Mouse (Mus musculus) C2C12 (cell line): ENCODE data around the gene H2-Oa. TPM values are rescaled to one million over a fixed set of nuclear protein-coding genes. Genes with fewer than 3 reads are reported as not detected.
"Not testable (repeated sequence)": the region's sequence is repeated elsewhere in the genome, so short reads cannot be mapped to it uniquely, and the experiment has no call there.

Source experiments
- H3K27me3 ChIP-seq: one replicate; pipeline ENCODE4 v1.6.1; 2011; ENCODE audit not compliant: control insufficient read depth, insufficient read depth, insufficient read length
- H3K36me3 ChIP-seq: one replicate; pipeline ENCODE4 v1.6.1; 2011; ENCODE audit not compliant: control insufficient read depth, insufficient read depth
- H3K4me3 ChIP-seq: one replicate; pipeline ENCODE4 v1.5.1; 2011; ENCODE audit warnings: mild to moderate bottlenecking, control low read depth; ENCODE audit not compliant: poor library complexity, insufficient read depth, severe bottlenecking
- H3K79me2 ChIP-seq: one replicate; pipeline ENCODE4 v1.6.1; 2011; ENCODE audit not compliant: control insufficient read depth, insufficient read depth
- H3K79me3 ChIP-seq: one replicate; pipeline ENCODE4 v1.6.1; 2011; ENCODE audit warnings: low read depth, control low read depth
- H3ac ChIP-seq: one replicate; pipeline ENCODE3; 2011; ENCODE audit warnings: low read depth; ENCODE audit not compliant: control insufficient read depth, insufficient read length
- CEBPB ChIP-seq: IDR thresholded peaks from one replicate; pipeline ENCODE4 v1.6.1; 2011; ENCODE audit warnings: low read depth, mild to moderate bottlenecking, control low read depth, moderate library complexity
- CTCF ChIP-seq: IDR thresholded peaks from one replicate; pipeline ENCODE4 v1.5.1; 2011; ENCODE audit not compliant: control insufficient read depth, insufficient read depth, insufficient read length
- FOSL1 ChIP-seq: IDR thresholded peaks from one replicate; pipeline ENCODE4 v1.8.0; 2011; ENCODE audit warnings: mild to moderate bottlenecking, low read length; ENCODE audit not compliant: poor library complexity, insufficient read depth, severe bottlenecking
- MAX ChIP-seq: IDR thresholded peaks from one replicate; pipeline ENCODE4 v1.6.1; 2011; ENCODE audit warnings: mild to moderate bottlenecking, control low read depth
- MYOD1 ChIP-seq: IDR thresholded peaks from one replicate; pipeline ENCODE4 v1.6.1; 2011; ENCODE audit warnings: low read depth; ENCODE audit not compliant: control insufficient read depth, insufficient read length
- MYOG ChIP-seq: IDR thresholded peaks from one replicate; pipeline ENCODE4 v1.6.1; 2011; ENCODE audit not compliant: control insufficient read depth, insufficient read length; ENCODE audit errors: extremely low read depth
- USF1 ChIP-seq: IDR thresholded peaks from one replicate; pipeline ENCODE4 v1.6.1; 2011; ENCODE audit warnings: low read depth, mild to moderate bottlenecking, control low read depth, moderate library complexity
- polyA plus RNA-seq: library from polyadenylated mRNA; unstranded; fragments of >200 nt; fragmentation: generic; extraction: Trizol; gene quantifications from one replicate; pipeline ENCODE4 v1.2.1, GENCODE M21; 2012; ENCODE audit warnings: missing spikeins

The H2-Oa gene
- polyA plus RNA-seq, 1 experiment = not detected

GRCm38 (mm10) chr17:34141448-34141847 lies 49.3 kb downstream of the H2-Oa start:
- H3K79me3 ChIP-seq = no peaks in the 10 kb centered on the region
- TF ChIP-seq MAX (no peak), CTCF (no peak), FOSL1 (no peak), USF1 (no peak), MYOG (no peak)
- H3K36me3 ChIP-seq = no peaks in the 10 kb centered on the region
- H3K79me2 ChIP-seq = no peaks in the 10 kb centered on the region
- H3ac ChIP-seq = no peak overlapping the region
- H3K27me3 ChIP-seq = peaks cover 44% of the 10 kb centered on the region
- H3K4me3 ChIP-seq = no peak overlapping the region

- Histone ChIP-seq H3ac (no peak overlapping the region), H3K79me3 (no peaks in the 10 kb centered on the region), H3K36me3 (no peaks in the 10 kb centered on the region), H3K79me2 (no peaks in the 10 kb centered on the region), H3K4me3 (no peak overlapping the region), H3K27me3 (peaks cover 48% of the 10 kb centered on the region)
- no peak for TF ChIP-seq USF1
- TF ChIP-seq FOSL1 = no peak
- TF ChIP-seq MYOG = no peak
- TF ChIP-seq MAX = no peak
- no peak for TF ChIP-seq CEBPB
- TF ChIP-seq CTCF = no peak
- no peak for TF ChIP-seq MYOD1
Observed at GRCm38 (mm10) chr17:34142456-34143010, 50.4 kb downstream of the H2-Oa start.

- no peak for TF ChIP-seq CTCF
- no peak for TF ChIP-seq MYOG
- no peak for TF ChIP-seq MYOD1
- TF ChIP-seq FOSL1 = no peak
- TF ChIP-seq CEBPB = no peak
- TF ChIP-seq MAX = no peak
- TF ChIP-seq USF1 = no peak
- no peak within 1 kb of the TSS for H3K4me3 ChIP-seq
- H3ac ChIP-seq = no peak within 1 kb of the TSS
- no peaks in the 10 kb centered on the region for H3K79me3 ChIP-seq
- H3K79me2 ChIP-seq = no peaks in the 10 kb centered on the region
- no peaks in the 10 kb centered on the region for H3K36me3 ChIP-seq
- H3K27me3 ChIP-seq = peaks cover 50% of the 10 kb centered on the region
Observed at GRCm38 (mm10) chr17:34143033-34143432, 50.9 kb downstream of the H2-Oa start, which contains the start of gene H2-DMb2. H2-DMb2 (plus strand) TSS chr17:34143307.

GRCm38 (mm10) chr17:34143461-34143860 lies 51.3 kb downstream of the H2-Oa start:
- H3K79me3 ChIP-seq = no peaks in the 10 kb centered on the region
- no peak overlapping the region for H3K4me3 ChIP-seq
- no peaks in the 10 kb centered on the region for H3K79me2 ChIP-seq
- H3ac ChIP-seq = no peak overlapping the region
- H3K27me3 ChIP-seq = peaks cover 50% of the 10 kb centered on the region
- no peak for TF ChIP-seq MAX
- TF ChIP-seq MYOG = no peak
- no peak for TF ChIP-seq USF1
- no peak for TF ChIP-seq CEBPB
- TF ChIP-seq FOSL1 = no peak
- no peak for TF ChIP-seq CTCF
- TF ChIP-seq MYOD1 = no peak
- H3K36me3 ChIP-seq = no peaks in the 10 kb centered on the region

GRCm38 (mm10) chr17:34144221-34144620 lies 52.1 kb downstream of the H2-Oa start:
- H3K27me3 ChIP-seq = peaks cover 47% of the 10 kb centered on the region
- not testable (repeated sequence) for H3K79me3 ChIP-seq, H3K36me3 ChIP-seq, H3K79me2 ChIP-seq, H3K4me3 ChIP-seq, H3ac ChIP-seq

Other genes with a start within 250 kb of the H2-Oa start
- gene Cd320, start 249.2 kb upstream of the H2-Oa start, polyA plus RNA-seq = 77.8 TPM
- gene Gm7029, start 218.5 kb upstream of the H2-Oa start, polyA plus RNA-seq = not detected
- 68.6 TPM for gene Kifc1, start 201.7 kb upstream of the H2-Oa start, polyA plus RNA-seq
- not detected for gene Platr17, start 187.2 kb upstream of the H2-Oa start, polyA plus RNA-seq
- 19.3 TPM for gene Daxx, start 182.9 kb upstream of the H2-Oa start, polyA plus RNA-seq
- gene Tapbp, start 176.4 kb upstream of the H2-Oa start, polyA plus RNA-seq = 30.5 TPM
- 30.3 TPM for gene Zbtb22, start 176.4 kb upstream of the H2-Oa start, polyA plus RNA-seq
- gene Rgl2, start 162.8 kb upstream of the H2-Oa start, polyA plus RNA-seq = 31.7 TPM
- 130 TPM for gene Pfdn6, start 152.0 kb upstream of the H2-Oa start, polyA plus RNA-seq
- gene Wdr46, start 151.7 kb upstream of the H2-Oa start, polyA plus RNA-seq = 64.8 TPM
- gene B3galt4, start 140.9 kb upstream of the H2-Oa start, polyA plus RNA-seq = 1.5 TPM
- 24.4 TPM for gene Vps52, start 136.5 kb upstream of the H2-Oa start, polyA plus RNA-seq
- 517 TPM for gene Rps18, start 136.3 kb upstream of the H2-Oa start, polyA plus RNA-seq
- gene H2-K1, start 92.0 kb upstream of the H2-Oa start, polyA plus RNA-seq = 19.0 TPM
- 26.8 TPM for gene Ring1, start 67.7 kb upstream of the H2-Oa start, polyA plus RNA-seq
- gene H2-Ke6, start 64.3 kb upstream of the H2-Oa start, polyA plus RNA-seq = 17.6 TPM
- 175 TPM for gene Slc39a7, start 60.7 kb upstream of the H2-Oa start, polyA plus RNA-seq
- 39.0 TPM for gene Rxrb, start 60.5 kb upstream of the H2-Oa start, polyA plus RNA-seq
- 0.77 TPM for gene Col11a2, start 52.9 kb upstream of the H2-Oa start, polyA plus RNA-seq
- 5.2 TPM for gene H2-DMa, start 27.2 kb downstream of the H2-Oa start, polyA plus RNA-seq
- gene Brd2, start 30.3 kb downstream of the H2-Oa start, polyA plus RNA-seq = 127 TPM
- not detected for gene H2-DMb2, start 51.0 kb downstream of the H2-Oa start, polyA plus RNA-seq
- not detected for gene H2-DMb1, start 60.7 kb downstream of the H2-Oa start, polyA plus RNA-seq
- gene Tap1, start 95.2 kb downstream of the H2-Oa start, polyA plus RNA-seq = 0.30 TPM
- gene Psmb9, start 95.4 kb downstream of the H2-Oa start, polyA plus RNA-seq = 0.07 TPM
- gene Psmb8, start 105.4 kb downstream of the H2-Oa start, polyA plus RNA-seq = 0.05 TPM
- gene Tap2, start 111.2 kb downstream of the H2-Oa start, polyA plus RNA-seq = 0.47 TPM
- not detected for gene H2-Ob, start 146.6 kb downstream of the H2-Oa start, polyA plus RNA-seq
- gene H2-Ab1, start 165.3 kb downstream of the H2-Oa start, polyA plus RNA-seq = not detected
- not detected for gene H2-Aa, start 195.5 kb downstream of the H2-Oa start, polyA plus RNA-seq
- gene H2-Eb1, start 213.5 kb downstream of the H2-Oa start, polyA plus RNA-seq = not detected
- not detected for gene H2-Eb2, start 233.3 kb downstream of the H2-Oa start, polyA plus RNA-seq